Mouse (Mus musculus) myocyte (in vitro differentiated cells): ENCODE measurements around the gene Dnpep. TPM values are rescaled to one million over a fixed set of nuclear protein-coding genes. Genes with fewer than 3 reads are reported as not detected.

Source experiments
- H3K27me3 ChIP-seq: one replicate; pipeline ENCODE4 v1.6.1; 2011; ENCODE audit not compliant: control insufficient read depth, insufficient read depth, insufficient read length
- H3K36me3 ChIP-seq: one replicate; pipeline ENCODE4 v1.6.1; 2011; ENCODE audit not compliant: control insufficient read depth, insufficient read depth
- H3K4me2 ChIP-seq: one replicate; pipeline ENCODE4 v1.6.1; 2011; ENCODE audit warnings: low read depth, control low read depth
- H3K4me3 ChIP-seq: one replicate; pipeline ENCODE4 v1.5.1; 2011; ENCODE audit warnings: mild to moderate bottlenecking, control low read depth, moderate library complexity
- H3K79me2 ChIP-seq: one replicate; pipeline ENCODE4 v1.6.1; 2011; ENCODE audit not compliant: control insufficient read depth, insufficient read depth
- H3ac ChIP-seq: one replicate; pipeline ENCODE4 v1.6.1; 2011; ENCODE audit not compliant: control insufficient read depth, insufficient read length
- CEBPB ChIP-seq: IDR thresholded peaks from 2 replicates; pipeline ENCODE4 v1.6.1; 2011; ENCODE audit warnings: mild to moderate bottlenecking, moderate library complexity; ENCODE audit not compliant: poor library complexity, insufficient read depth, severe bottlenecking
- E2F4 ChIP-seq: IDR thresholded peaks from one replicate; pipeline ENCODE4 v1.6.1; 2011; ENCODE audit warnings: mild to moderate bottlenecking, control low read depth, moderate library complexity; ENCODE audit not compliant: insufficient read depth
- MAX ChIP-seq: IDR thresholded peaks from one replicate; pipeline ENCODE4 v1.6.1; 2011; ENCODE audit warnings: low read depth, mild to moderate bottlenecking, control low read depth
- MYOD1 ChIP-seq, 3 experiments: IDR thresholded peaks; one replicate each; pipeline ENCODE4 v1.6.1; 2011; ENCODE audit warnings: control low read depth in 2 of 3, low read depth in 2 of 3, mild to moderate bottlenecking in 2 of 3, moderate library complexity in 1 of 3; ENCODE audit not compliant: insufficient read length in 2 of 3, control insufficient read depth in 1 of 3
- MYOG ChIP-seq, 3 experiments: IDR thresholded peaks; one replicate each; pipeline ENCODE4 v1.6.1; 2011; ENCODE audit warnings: control low read depth in 2 of 3, low read depth in 2 of 3, mild to moderate bottlenecking in 2 of 3; ENCODE audit not compliant: insufficient read length in 2 of 3, control insufficient read depth in 1 of 3, insufficient read depth in 1 of 3
- POLR2A ChIP-seq: IDR thresholded peaks from one replicate; pipeline ENCODE4 v1.6.1; 2011; ENCODE audit warnings: low read depth, mild to moderate bottlenecking, control low read depth, moderate library complexity; ENCODE audit not compliant: insufficient read length
- POLR2AphosphoS2 ChIP-seq: IDR thresholded peaks from one replicate; pipeline ENCODE4 v1.6.1; 2011; ENCODE audit warnings: low read depth, control low read depth; ENCODE audit not compliant: insufficient read length
- REST ChIP-seq: IDR thresholded peaks from one replicate; pipeline ENCODE4 v1.6.1; 2011; ENCODE audit warnings: mild to moderate bottlenecking, control low read depth, moderate library complexity; ENCODE audit not compliant: insufficient read depth, insufficient read length
- SRF ChIP-seq: IDR thresholded peaks from one replicate; pipeline ENCODE4 v1.6.1; 2011; ENCODE audit warnings: low read depth; ENCODE audit not compliant: control insufficient read depth, insufficient read length
- TCF12 ChIP-seq: IDR thresholded peaks from one replicate; pipeline ENCODE4 v1.6.1; 2011; ENCODE audit warnings: mild to moderate bottlenecking, control low read depth; ENCODE audit not compliant: poor library complexity, insufficient read depth, severe bottlenecking
- TCF3 ChIP-seq: IDR thresholded peaks from one replicate; pipeline ENCODE4 v1.6.1; 2011; ENCODE audit warnings: low read depth, control low read depth; ENCODE audit not compliant: insufficient read length
- USF1 ChIP-seq: IDR thresholded peaks from one replicate; pipeline ENCODE4 v1.6.1; 2011; ENCODE audit warnings: low read depth, mild to moderate bottlenecking, control low read depth, moderate library complexity
- polyA plus RNA-seq: library from polyadenylated mRNA; unstranded; fragments of >200 nt; fragmentation: generic; extraction: Trizol; gene quantifications from one replicate; pipeline ENCODE4 v1.2.1, GENCODE M21; 2012; ENCODE audit warnings: missing spikeins

The Dnpep gene
- polyA plus RNA-seq: 170 TPM

- TF ChIP-seq CEBPB (0 out of 2 replicates have a peak, but pooled peaks have one; percentile 15), SRF (peak; percentile 59), MYOG (IDR thresholded peaks at IDR 0.05; ENCODE audit: control insufficient read depth in 1 of 3, insufficient read depth in 1 of 3, insufficient read length in 2 of 3, low read depth in 2 of 3) (no peak), E2F4 (no peak), POLR2AphosphoS2 (peak; percentile 83), TCF3 (no peak), MYOD1 (IDR thresholded peaks at IDR 0.05; ENCODE audit: control insufficient read depth in 1 of 3, insufficient read length in 2 of 3, low read depth in 2 of 3) (no peak), POLR2A (peak; percentile 79), TCF12 (no peak), MAX (no peak), USF1 (peak; percentile 84), REST (no peak)
- H3K79me2 ChIP-seq: no peaks in the 10 kb centered on the region
- peaks cover 6% of the 10 kb centered on the region for H3K36me3 ChIP-seq
- H3K4me2 ChIP-seq: peak within 1 kb of the TSS; percentile 87
- H3K4me3 ChIP-seq: peak within 1 kb of the TSS; percentile 84
- peak within 1 kb of the TSS; percentile 17 for H3ac ChIP-seq
- no peaks in the 10 kb centered on the region for H3K27me3 ChIP-seq
These were observed at the start of gene Dnpep for GRCm38 (mm10) chr1:75317241-75318201. Gene Dnpep, minus strand, starts transcription at chr1:75317990.

DNA sequence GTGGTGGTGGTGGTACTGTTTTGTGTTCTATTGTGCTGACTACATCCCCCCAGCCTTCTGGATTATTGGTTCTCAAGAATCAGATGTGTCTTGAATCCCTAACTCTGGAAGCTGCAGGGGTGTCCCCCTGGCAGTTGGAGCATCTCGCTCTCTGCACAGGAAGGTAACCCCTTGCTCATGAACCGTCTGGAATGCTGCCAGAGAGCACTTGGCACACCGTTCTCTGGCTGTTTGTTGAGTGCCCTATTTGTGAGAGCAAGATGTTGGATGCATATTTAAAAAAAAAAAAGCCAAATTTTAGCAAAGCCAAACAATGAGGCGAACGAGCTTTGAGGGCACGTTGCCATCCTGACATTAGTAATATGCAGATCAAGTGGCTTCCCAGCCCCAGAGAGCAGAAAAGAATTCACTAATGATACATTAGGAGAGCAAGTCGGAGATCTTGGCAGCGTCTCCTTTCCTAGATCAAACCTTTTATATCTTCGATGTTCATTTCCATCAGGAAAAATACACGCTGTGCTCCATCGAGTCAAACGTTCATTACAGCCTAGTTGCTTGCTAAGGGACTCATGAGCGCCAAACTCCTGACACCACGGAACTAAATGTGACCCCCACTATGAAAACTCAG, 47.8 kb upstream of the Dnpep start:
- Histone ChIP-seq H3K27me3 (no peaks in the 10 kb centered on the region), H3K4me2 (peak overlapping the region; percentile 87), H3K79me2 (peaks cover 38% of the 10 kb centered on the region), H3K4me3 (no peak overlapping the region), H3K36me3 (peaks cover 50% of the 10 kb centered on the region), H3ac (no peak overlapping the region)
- TF ChIP-seq MYOG (IDR thresholded peaks at IDR 0.05; ENCODE audit: control insufficient read depth in 1 of 3, insufficient read depth in 1 of 3, insufficient read length in 2 of 3, low read depth in 2 of 3): no peak
- TF ChIP-seq SRF: no peak
- TF ChIP-seq MYOD1 (IDR thresholded peaks at IDR 0.05; ENCODE audit: control insufficient read depth in 1 of 3, insufficient read length in 2 of 3, low read depth in 2 of 3): no peak

DNA sequence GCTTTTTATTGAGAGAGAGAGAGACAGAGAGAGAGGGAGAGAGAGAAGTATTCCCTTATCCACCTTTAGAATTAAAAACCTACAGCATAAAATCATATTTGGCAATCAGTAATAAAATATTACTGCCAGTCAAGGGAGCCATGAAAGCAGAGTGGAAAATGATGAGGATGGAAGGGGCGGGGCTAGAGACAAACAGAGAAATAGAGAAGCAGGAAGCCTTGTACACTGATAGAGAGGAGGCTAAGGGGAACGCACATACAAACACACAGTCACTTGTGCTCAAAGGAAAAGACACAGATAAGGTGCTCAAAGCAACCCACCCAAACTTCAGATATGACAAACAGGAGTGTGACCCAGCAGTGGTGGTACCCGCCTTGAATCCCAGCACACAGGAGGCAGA, 46.1 kb upstream of the Dnpep start:
- peak overlapping the region; percentile 88 for H3K4me3 ChIP-seq
- H3K4me2 ChIP-seq: peak overlapping the region; percentile 87
- TF ChIP-seq TCF3: no peak
- TF ChIP-seq POLR2AphosphoS2: peak; percentile 21
- no peaks in the 10 kb centered on the region for H3K27me3 ChIP-seq
- no peak overlapping the region for H3ac ChIP-seq
- H3K79me2 ChIP-seq: peaks cover 43% of the 10 kb centered on the region
- H3K36me3 ChIP-seq: peaks cover 50% of the 10 kb centered on the region

DNA sequence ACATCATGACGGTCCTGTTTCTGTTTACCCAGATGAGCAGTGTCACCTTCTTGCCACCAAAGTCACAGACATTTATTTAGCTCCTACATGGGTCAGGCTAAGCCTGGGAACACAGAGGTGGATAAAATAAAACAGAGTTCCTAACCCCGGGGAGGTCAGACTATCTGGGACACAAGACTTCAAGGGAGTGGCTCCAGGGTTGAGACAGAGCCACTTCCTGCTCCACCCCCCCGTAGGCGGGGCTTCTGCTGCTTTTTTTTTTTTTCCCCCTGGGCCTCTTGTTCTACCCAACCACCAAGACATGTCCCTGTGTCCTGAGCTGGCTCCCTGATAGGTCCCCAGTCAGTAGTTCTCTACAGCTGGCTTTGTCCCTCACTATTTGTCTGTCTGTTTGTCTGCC, 44.0 kb upstream of the Dnpep start:
- H3K36me3 ChIP-seq: peaks cover 46% of the 10 kb centered on the region
- H3K79me2 ChIP-seq: peaks cover 43% of the 10 kb centered on the region
- H3ac ChIP-seq: peak overlapping the region; percentile 62
- no peaks in the 10 kb centered on the region for H3K27me3 ChIP-seq
- H3K4me3 ChIP-seq: peak overlapping the region; percentile 88
- peak overlapping the region; percentile 87 for H3K4me2 ChIP-seq
- TF ChIP-seq POLR2A (peak; percentile 38), TCF12 (no peak), SRF (no peak), POLR2AphosphoS2 (peak; percentile 64), MYOG (IDR thresholded peaks at IDR 0.05; ENCODE audit: control insufficient read depth in 1 of 3, insufficient read depth in 1 of 3, insufficient read length in 2 of 3, low read depth in 2 of 3) (no peak), REST (no peak), MYOD1 (IDR thresholded peaks at IDR 0.05; ENCODE audit: control insufficient read depth in 1 of 3, insufficient read length in 2 of 3, low read depth in 2 of 3) (no peak), USF1 (no peak), TCF3 (no peak), MAX (no peak), E2F4 (no peak), CEBPB (no peak)

GRCm38 (mm10) chr1:75361123-75361522, 43.3 kb upstream of the Dnpep start:
- Histone ChIP-seq H3K36me3 (peaks cover 41% of the 10 kb centered on the region), H3K79me2 (peaks cover 43% of the 10 kb centered on the region), H3K27me3 (no peaks in the 10 kb centered on the region), H3ac (peak overlapping the region; percentile 62), H3K4me2 (peak overlapping the region; percentile 87), H3K4me3 (peak overlapping the region; percentile 88)
- TF ChIP-seq MYOD1 (IDR thresholded peaks at IDR 0.05; ENCODE audit: control insufficient read depth in 1 of 3, insufficient read length in 2 of 3, low read depth in 2 of 3) (no peak), POLR2AphosphoS2 (peak; percentile 72), MYOG (IDR thresholded peaks at IDR 0.05; ENCODE audit: control insufficient read depth in 1 of 3, insufficient read depth in 1 of 3, insufficient read length in 2 of 3, low read depth in 2 of 3) (no peak), E2F4 (no peak), USF1 (no peak), TCF12 (no peak), CEBPB (no peak), REST (no peak), POLR2A (peak; percentile 60)
